Mouse (Mus musculus) gastrocnemius, postnatal 10 days (tissue): ENCODE results near the gene Golga2. TPM values are rescaled to one million over a fixed set of nuclear protein-coding genes. Genes with fewer than 3 reads are reported as not detected.
A peak's percentile ranks its signal among the peaks of the same experiment; 100 is the strongest.

ENCODE experiments used
- DNase-seq: peaks from one replicate; pipeline ENCODE4 v3.0.0; 2021; ENCODE audit warnings: mixed read lengths
- long read RNA-seq, 2 experiments: library from polyadenylated mRNA; stranded (forward); transcript quantifications; one replicate each; pipeline ENCODE4 v2.0.0; 2021
- total RNA-seq, 2 experiments: library from RNA; stranded (reverse); gene quantifications; 2 replicates each; pipeline ENCODE4 v1.2.3; 2021

Gene Golga2
- total RNA-seq, result 10 to 100 TPM; 71.3 to 76.5 TPM
- long read RNA-seq, experiment 1, full-length matches to known transcripts, result 47 of 124 reads
- long read RNA-seq, experiment 1, partial matches to known transcripts, result 21 of 124 reads
- long read RNA-seq, experiment 1, other reads (novel, unspliced or antisense), result 56 of 124 reads
- long read RNA-seq, experiment 2, full-length matches to known transcripts, result 52 of 108 reads
- long read RNA-seq, experiment 2, partial matches to known transcripts, result 13 of 108 reads
- long read RNA-seq, experiment 2, other reads (novel, unspliced or antisense), result 43 of 108 reads

DNA sequence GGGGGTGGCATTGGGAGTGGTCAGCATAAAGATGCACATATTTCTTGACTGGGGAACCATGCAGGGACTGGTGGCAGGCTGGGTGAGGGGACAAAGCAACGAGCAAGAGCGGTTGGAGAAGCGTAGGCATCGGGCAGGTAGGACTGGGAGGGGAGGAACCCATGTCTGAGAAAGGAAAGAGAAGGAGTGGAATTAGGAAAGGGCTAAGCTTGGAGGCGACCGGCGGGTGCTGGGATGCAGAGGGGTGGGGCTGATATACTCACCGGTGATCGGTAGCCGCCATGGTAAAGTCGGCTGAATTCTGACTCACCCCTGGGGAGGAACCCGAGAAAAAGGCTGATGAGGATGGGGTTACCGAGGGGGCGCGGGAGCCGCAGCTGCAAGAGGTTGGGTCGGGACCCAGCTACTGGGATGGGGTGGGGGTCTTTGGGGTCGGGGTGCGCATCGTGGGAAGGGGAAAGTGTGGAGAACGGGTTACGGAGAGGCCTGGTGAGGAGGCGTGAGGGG is at the start of gene Golga2:
TSS of gene Golga2 (plus strand) at position 51 of the 507 bp plus-strand sequence.
- DNase-seq, result no peak

DNA sequence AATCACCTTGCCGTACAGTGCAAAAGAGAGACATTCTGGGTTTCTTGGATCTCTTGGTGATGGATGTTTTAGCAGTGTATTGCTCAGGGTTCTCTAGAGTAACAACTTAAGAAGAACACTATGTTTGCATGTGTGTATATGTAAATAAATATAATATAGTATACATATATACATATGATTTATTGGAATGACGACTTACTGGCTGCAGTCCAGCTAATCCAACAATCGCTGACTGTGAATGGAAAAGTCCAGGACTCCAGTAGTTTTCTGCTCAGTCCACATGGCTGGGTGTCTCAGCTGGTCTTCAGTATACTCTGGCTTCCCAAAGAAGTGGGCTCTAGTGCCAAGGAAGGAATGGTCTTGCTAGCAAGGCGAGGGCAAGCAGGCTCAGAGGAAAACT is 49.6 kb upstream of the Golga2 start:
- no peak for DNase-seq

DNA sequence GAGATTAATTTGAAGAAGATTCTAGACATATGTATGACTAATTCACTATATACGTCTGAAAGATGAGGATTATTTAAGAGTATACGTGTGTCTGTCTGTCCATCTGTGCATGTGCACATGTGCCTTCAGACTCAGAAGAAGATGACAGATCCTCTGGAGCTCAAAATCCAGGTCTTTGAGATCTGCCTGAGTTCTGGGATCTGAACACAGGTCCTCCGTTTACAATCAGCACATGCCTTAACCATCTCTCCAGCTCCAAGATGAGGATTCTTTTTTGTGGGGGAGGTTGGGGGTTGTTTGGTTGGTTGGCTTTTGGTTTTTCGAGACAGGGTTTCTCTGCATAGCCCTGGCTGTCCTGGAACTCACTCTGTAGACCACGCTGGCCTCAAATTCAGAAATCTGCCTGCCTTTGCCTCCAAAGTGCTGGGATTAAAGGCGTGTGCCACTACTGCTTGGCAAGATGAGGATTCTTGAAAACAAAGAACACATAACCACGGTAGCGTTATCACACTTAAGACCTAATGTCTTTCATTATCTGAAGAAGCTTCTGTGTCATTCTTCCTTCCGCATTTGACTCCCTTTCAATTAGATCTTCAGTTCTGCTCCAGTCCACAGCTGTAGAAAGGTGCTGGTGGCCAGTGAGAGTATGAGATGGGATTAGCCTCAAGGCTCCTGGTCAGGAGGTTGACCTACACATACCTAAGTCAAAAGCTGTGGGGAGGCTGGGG is 48.3 kb upstream of the Golga2 start:
- no peak for DNase-seq

DNA sequence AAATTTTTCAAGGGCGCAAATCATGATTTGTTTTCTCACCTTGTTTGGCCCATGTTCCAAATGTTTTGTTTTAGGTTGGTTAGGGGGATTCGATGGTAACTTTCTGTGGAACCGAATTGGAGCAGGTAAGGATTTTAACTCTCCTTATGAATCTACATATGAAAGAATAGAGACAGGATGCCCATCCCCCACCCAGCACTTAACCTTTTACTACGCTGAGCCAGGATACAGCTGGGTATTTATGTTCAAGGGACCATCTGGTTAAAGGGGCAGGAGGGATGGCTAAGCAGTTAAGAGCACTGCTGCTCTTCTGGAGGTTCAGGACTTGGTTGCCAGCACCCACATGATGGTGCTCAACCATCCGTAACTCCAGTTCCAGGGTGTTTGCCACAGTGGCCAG is 46.6 kb upstream of the Golga2 start:
- no peak for DNase-seq

DNA sequence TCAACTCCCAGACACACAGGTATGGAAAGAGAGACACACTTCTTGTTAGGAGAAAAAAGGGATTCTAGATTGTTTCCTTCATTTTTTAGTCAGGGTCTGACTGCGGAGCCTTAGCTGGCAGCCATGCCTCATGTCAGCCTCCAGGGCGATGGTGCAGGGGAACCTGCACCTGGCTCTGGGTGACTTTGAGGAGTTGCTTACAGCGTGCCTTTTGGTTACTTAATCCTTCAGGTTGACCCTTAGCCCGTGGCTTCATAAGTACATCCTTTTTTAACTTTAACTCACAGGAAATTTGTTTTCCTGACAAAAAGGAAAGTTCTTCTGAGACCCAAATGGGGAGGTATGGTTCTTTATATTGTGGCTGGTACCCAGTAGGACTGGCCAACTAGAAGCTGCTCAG is 44.2 kb upstream of the Golga2 start:
- DNase-seq, result no peak

DNA sequence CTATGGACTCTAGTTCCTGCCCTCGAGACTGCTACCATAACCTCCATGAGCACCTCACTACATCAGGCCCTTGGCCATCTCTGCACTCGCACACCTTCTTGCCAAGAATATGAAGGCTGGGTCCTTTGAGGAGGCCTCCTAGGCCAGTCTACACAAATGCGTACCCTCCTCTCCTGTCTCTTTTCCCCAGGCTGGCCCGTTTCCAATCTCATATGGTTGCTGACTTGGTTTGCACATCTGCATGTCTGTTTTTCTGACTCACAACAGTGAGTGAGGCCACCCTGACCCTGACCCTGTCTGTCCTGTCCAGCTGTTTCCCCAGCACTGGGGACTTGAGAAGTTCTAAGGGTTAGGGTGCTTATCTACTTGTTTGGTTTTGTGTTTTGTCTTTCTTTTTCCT is 40.4 kb upstream of the Golga2 start:
- no peak for DNase-seq

DNA sequence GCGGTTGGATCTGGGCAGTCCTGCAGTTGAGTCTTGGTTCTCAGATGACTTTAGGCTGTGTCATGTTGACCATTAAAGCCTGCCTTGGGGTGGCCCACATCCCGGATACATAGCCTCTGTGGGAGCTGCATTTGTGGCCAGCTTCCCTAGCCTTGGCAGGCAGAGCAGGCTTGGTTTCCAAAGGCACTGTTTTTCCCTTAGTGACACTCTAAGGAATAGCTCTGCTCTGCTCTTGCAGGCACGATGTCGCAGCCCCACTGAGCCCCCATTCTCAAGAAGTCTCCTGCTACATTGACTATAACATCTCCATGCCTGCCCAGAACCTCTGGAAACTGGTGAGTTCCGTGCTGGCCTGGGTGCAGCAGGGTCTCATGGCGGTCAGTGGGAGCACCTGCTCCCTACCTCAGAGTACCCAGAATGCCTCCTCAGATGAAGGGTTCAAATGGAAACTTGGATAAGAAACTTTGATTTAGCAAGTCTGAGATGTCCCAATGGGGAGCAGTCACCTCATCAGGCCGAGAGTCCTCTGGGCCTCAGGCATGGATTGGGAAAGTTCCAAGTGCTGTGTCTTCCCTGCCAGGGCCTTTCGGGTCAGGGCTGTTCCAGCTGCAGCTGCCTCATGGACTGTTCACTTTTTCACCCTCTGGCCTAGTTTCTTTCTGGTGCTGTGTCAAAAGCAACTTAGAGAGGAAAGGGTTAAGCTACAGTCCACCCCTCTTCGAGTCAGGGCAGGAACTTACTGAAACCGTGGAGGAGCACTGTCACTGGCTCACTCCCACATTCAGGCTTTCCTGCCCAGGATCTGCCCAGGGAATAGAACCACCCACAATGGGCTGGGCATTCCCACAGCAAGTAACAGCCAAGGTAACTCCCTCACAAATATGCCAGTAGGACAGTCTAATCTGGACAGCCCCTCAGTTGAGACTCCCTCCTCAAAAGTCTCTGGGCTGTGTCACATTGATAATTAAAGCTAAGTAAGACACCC is 38.5 kb upstream of the Golga2 start:
- DNase-seq, result peak; percentile 53

DNA sequence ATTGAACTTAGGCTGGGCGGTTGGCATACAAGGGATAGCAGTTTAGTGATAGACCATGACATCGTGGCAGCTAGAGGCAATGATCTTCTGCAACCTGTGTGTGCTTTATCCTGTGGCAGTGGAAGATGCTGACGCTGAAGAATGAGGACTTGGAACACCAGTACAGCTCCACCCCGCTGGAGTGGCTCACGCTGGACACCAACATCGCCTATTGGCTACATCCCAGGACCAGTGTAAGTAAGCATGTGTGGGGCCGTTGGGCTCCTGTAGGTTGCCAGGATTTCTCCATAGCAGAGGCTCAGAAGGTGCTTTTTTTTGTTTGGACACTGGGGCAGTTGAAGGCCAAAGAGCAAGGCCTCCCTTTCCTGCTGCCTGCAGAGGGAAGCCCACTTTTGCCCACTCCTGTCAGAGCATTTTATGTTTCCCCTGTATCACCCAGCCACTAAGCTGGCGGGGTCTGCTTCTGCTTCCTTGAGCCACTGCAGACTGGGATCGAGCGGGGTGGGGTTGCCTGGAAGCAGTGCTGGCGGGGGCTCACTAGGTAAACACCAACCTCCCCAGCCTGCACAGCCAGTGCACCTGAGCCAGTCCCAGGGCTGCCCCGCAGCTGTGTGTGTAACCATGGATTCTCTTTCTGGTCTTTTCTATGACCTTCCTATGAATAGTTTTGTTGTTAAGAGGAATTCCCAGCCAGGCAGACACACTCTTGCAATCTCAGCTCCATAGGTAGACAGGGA is 35.2 kb upstream of the Golga2 start:
- DNase-seq, result peak; percentile 27

DNA sequence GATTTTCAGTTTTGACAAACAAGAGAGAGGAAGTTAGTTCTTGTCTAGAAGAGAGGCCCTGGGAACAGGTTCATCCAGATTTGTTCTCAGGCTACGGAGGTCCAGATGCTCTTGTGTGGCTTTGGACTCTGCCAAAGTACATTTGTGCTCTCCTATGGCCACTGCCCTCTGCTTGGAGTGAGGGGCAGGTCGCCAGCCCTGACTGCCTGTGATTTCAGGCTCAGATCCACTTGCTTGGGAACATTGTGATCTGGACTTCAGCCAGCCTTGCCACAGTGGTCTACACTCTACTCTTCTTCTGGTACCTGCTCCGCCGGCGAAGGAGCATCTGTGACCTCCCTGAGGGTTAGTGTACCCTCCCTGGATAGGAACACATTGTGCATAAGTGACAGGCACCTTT is 34.5 kb upstream of the Golga2 start:
- no peak for DNase-seq

DNA sequence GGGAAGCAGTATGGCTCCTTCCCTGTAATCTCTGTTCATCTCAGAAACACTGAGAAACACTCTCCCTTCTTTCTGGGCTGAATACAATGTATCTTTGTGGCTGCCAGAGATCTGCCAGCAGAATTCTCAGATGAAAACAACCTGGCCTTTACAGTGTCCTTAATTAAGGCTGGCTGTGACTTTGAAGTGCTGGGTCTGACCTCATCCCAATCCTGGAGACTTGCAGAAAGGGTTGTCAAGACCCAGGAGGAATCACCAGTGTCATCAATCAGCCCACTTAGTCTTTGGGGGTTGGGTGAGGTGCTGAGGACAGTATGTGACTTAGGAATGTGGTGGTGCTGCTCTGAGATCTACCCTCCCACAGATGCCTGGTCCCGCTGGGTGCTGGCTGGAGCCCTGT is 33.8 kb upstream of the Golga2 start:
- DNase-seq, result no peak

DNA sequence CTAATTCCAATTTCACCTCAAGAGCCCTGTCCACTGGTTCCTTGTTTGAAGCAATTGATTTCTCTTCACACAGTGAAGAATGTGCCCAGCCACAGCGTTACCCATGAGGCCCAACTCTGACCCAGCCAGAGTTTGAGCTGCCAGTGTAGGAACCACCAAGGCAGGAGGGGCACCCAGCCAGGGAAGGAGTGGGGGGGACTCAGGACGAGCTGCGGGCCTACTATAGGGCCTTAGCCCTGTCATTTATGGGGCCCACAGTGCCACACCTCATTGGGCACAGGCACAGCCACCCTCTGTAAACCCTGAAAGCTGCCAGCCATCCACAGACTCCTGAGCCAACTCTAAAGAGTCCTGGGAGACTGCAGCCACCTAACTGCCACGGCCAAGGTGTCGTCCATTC is 32.6 kb upstream of the Golga2 start:
- DNase-seq, result no peak

DNA sequence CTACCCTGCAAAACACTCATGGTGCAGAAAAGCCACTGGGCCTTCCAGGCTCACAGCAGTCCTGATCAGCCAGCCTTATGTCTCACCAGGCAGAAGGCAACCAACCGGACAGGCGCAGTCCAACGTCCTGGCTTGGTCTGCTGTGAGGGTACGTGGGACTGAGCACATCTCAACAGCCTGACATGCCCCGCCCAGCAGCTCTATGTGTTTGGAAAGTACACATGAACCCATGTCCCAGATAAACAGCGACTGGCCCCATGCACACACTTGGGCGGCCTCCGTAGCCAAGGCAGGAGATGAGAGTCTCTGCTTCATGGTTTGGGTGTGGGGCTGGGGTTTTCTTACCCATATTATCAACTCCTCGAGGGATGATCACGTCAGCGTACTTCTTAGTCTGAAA is 30.9 kb upstream of the Golga2 start:
- no peak for DNase-seq

DNA sequence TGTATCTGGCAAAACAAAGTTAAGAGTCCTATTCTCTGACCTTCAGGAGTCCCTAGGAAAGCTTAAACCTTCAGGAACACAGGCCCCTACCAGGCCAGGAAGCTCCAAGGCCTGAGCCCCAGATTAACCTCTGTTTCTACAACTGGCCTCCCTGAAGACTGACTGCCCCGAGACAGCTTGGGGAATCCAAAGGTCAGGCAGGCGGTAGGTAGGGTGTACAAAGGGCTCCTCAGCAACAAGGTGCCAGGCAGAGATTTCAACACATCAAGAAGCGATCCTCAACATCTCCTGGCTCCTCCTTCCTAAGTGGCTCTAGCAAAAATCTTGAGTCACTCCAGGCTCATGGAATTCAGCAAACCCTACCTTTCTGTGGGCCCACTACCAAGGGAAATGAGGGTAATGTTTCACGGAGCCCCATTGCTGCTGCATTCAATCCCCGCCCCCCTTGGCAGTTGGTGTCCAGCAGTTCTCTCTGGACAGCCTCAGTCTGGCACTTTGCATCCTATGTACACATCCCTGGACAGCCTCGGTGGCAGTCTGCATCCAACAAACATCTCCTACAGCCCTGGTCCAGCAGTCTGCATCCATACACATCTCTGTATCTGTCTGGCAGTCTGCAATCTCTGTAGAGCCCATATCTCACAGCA is 28.2 kb upstream of the Golga2 start:
- DNase-seq, result no peak

DNA sequence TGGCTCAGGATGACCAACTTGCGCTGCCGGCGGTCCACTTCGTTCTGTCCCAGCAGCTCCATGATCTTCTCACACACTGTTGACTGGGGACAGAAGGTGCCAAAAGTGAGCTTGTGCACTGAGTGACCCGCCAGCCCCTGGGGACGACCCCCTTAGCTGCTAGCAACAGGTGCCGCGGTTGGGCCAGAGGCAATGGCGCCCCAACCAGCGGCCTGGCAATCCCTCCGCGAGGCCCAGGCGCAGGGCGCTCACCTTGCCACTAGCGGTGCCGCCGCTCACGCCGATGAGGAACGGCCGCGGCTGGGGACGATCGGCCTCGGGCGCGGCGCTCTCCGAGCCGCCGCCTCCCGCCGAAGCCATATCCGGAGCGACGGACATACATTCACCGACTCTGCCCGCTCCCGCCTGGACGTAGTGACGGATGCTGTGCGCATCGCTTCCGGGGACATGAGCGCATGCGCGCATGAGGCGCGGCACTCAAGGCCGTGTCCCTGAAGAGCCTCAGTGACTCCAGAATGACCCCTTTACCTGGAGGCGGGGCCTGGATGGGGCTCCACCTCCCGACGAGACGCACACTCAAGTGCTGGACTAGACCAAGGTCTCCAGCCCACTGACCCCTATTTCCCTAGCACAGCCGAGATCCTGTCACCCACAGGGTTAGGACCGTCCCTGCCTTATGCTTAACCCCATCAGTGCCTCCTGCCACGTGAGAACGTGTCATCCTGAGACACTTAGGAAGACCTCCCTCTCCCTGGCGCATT is 27.3 kb upstream of the Golga2 start, which contains the start of gene Uck1:
TSS of gene Uck1 (minus strand) at position 503 of the 761 bp plus-strand sequence.
- DNase-seq, result peak; percentile 81

DNA sequence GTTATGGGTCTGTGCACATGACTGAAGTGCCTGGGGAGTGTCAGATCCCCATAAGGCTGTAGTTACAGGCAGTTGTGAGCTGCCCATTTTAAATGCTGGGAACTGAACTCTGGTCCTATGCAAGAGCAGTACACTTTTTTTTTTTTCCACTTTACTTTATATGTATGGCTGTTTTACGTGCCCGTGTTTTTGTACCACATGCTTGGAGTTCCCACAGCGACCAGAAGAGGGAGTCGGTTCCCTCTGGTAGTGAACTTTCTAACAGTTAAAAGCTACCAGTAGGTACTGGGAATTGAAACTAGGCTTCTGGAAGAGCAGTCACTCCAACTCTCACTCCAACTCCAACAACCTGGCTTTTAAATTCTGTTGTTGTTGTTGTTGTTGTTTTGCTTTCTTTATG is 26.5 kb upstream of the Golga2 start:
- DNase-seq, result peak; percentile 34

DNA sequence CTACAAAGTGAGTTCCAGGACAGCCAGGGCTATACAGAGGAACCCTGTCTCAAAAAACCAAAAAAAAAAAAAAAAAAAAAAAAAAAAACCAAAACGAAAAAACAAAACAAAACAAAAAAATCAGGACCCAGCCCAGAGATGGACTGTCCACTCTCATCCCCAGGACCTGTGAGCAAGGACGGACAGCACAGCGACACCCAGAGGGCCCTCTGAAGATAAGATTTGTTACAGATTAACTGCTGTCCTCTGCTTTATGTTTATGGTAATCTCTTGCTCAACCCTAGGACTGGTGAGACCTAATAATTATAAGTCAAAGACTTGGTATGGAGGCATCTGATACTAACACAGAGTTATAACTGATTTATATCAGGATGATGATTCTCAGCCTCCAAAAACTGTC is 11.4 kb upstream of the Golga2 start:
- DNase-seq, result no peak

DNA sequence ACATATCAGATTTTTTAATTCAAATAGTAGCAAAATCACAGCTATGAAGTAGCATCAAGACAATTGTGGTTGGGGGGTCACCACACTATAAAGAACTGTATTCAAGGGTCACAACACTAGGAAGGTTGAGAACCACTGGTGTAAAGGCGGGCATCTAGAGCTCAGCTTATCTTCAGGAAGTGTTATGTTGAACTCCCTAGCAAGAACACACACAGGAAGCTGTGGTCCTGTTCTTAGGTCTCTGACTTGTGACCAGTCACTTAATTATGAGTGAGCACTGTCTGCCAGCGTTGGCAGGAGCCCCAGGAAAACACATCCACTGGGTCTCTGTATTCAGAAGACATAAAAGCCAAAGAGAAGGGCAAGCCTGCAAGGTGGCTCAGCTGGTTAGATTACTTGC is 4.9 kb upstream of the Golga2 start:
- DNase-seq, result no peak

DNA sequence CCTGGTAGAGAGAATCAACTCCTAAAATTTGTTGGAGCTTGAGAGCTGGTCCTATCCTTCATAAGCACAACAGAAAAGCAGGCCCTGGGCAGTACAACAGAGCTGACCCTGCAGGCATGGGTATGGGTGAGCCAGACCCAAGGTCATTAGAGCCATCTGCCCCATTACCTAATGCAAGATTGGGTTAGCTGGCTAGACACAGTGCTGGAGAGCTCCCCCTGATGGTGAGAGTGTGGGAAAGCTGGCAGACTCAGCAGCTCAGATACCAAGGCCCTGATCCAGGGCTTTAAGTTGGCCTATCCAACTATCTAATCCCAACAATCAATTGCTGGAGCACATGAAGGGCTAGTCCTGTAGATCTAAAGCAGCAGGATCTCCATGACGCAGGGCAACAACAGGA is 4.5 kb upstream of the Golga2 start:
- DNase-seq, result peak; percentile 40

DNA sequence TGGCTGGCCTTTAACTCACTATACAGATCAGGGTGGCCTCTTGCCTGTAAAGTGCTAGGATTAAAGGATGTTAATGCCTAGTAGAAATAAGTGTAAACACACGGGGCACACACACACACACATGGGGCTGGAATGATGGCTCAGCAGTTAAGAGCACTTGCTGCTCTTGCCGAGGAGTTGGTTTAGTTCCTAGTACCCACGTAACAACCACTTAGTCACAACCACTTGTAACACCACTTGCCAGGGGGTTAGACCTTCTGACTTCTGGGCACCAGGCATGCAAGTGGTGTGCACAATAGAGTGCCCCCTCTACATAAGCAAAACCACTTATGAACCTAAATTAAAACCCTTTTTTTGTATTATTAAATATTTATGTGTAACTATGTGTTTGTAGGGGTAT is 3.2 kb upstream of the Golga2 start:
- DNase-seq, result no peak

DNA sequence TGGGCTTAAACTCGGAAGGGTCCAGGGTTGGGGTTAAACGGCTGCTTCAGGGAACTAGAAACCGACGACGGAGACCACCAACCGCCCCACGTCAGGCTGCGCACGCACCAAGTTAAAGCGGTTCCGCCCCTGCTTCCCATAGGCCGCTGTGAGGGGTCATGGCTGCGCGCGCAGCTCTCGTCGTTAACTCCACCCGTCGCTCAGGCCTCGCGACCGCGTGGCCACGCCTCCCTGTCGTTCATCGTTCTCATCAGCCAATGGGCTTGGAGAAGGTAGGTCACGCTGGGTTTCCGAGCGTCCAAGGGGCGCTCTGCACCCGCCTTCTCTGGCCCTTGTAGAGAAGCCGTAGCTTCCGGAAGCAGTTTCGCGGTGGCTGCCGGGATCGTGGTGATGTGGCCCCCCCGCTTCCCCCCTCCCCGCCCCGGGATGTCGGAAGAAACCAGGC is 761 bp downstream of the Golga2 start, which contains the start of gene Swi5:
TSS of gene Swi5 (minus strand) at position 153 of the 445 bp plus-strand sequence.
- peak; percentile 99 for DNase-seq
